Mouse (Mus musculus): ENCODE data around the gene Gm20479. TPM values are rescaled to one million over a fixed set of nuclear protein-coding genes. Genes with fewer than 3 reads are reported as not detected.

Gene Gm20479
- polyA plus RNA-seq, 1 experiment from 2014 or later, result not detected

DNA sequence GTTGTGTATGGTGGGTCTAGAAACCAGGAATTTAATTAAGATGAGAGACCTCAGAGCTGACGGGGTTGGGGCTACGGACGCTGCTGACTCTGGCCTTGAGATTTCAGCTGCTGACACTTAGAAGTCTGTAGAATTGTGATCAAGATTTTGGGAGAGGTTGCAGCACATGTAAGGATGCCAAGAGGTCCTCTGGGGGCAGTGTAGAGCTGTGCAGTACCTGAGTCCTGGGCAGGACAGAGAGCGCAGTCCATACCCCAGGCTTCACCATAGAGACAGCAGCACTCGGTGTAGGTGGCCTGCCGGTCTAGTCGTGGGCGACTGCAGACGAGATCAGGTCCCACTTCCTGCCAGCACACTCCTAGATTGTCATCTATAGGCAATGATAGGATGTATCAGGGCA, 49.7 kb downstream of the Gm20479 start:
- Histone ChIP-seq H3K27me3 (ENCODE audit: control insufficient read depth, insufficient read depth, low read length) (peaks cover 9% of the 10 kb centered on the region; the same call in 1 of the 2 replicates), H3K27ac (ENCODE audit: low read depth, low read length) (no peak overlapping the region), H3K4me2 (ENCODE audit: low read depth, low read length, severe bottlenecking) (no peak overlapping the region), H3K9me3 (ENCODE audit: control insufficient read depth, low read length) (no peaks in the 10 kb centered on the region), H3K36me3 (ENCODE audit: control insufficient read depth, insufficient read depth, low read length) (no peaks in the 10 kb centered on the region), H3K4me1 (replicated peaks; ENCODE audit: control insufficient read depth, insufficient read depth, low read length) (0 out of 2 replicates have a peak, but pooled peaks cover 1% of the 10 kb centered on the region), H3K9ac (ENCODE audit: low read length) (no peak overlapping the region), H3K4me3 (ENCODE audit: low read depth, low read length) (no peak overlapping the region)
- ATAC-seq (replicated peaks; ENCODE audit: low FRiP score) (no peak), DNase-seq (ENCODE audit: low spot score) (no peak)
- 68% methylated on average over 9 of the region's 9 CpGs for WGBS

DNA sequence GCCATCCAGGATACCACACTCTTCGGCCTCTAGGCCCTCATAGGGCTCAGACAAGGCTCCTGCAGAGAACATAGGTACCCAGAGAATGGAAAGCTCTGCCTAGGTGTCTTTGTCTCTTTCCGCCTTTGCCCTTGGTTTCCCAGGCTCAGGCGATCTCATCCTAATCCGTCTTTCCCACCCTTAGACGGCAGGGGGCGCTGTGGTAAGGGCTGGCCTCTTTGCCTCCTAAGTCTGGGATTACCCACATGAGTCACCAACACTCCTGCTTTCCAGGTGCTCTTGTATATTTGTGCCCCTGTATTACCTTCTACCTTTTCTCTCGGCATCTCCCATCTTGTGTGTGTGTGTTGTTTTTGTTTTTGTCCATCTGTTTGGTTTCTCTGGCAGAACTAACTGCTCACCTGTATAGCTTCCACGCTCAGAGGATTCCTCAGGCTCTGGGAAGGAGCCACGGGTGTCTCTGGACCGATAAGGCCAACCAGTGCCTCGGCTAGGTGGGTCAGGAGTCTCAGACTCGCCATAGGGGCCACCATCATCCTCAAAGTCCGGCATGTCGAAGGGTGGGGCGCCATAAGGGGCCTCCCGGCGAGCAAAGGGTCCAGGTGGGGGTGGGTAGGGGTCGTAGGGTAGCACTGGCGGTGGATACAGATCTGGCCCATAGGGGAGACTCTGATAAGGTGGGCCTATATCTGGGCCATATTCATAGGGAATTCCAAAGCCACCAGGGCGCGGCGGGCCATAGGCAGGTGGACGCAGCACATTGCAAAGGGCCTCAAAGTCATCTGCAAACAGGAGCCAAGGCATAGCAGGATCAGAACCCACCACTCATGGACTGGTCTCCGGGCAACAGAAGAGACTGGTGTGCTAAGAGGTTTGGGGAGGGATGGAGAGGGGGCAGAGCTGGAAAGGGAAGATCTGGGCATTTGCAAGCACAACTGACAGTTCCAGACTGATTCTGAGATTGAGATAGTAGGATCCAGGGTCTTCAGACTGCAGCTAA, 50.8 kb downstream of the Gm20479 start:
- no peak for DNase-seq (ENCODE audit: low spot score)
- 0 out of 2 replicates have a peak, but pooled peaks cover 1% of the 10 kb centered on the region for H3K4me1 ChIP-seq (replicated peaks; ENCODE audit: control insufficient read depth, insufficient read depth, low read length)
- H3K27me3 ChIP-seq (ENCODE audit: control insufficient read depth, insufficient read depth, low read length), result peaks cover 9% of the 10 kb centered on the region; the same call in 1 of the 2 replicates
- H3K9ac ChIP-seq (ENCODE audit: low read length), result no peak overlapping the region
- H3K4me3 ChIP-seq (ENCODE audit: low read depth, low read length), result no peak overlapping the region
- no peaks in the 10 kb centered on the region for H3K9me3 ChIP-seq (ENCODE audit: control insufficient read depth, low read length)
- WGBS, result 78% methylated on average over 24 of the region's 24 CpGs
- no peak overlapping the region for H3K4me2 ChIP-seq (ENCODE audit: low read depth, low read length, severe bottlenecking)
- H3K27ac ChIP-seq (ENCODE audit: low read depth, low read length), result no peak overlapping the region
- no peaks in the 10 kb centered on the region for H3K36me3 ChIP-seq (ENCODE audit: control insufficient read depth, insufficient read depth, low read length)
- no peak for ATAC-seq (replicated peaks; ENCODE audit: low FRiP score)

DNA sequence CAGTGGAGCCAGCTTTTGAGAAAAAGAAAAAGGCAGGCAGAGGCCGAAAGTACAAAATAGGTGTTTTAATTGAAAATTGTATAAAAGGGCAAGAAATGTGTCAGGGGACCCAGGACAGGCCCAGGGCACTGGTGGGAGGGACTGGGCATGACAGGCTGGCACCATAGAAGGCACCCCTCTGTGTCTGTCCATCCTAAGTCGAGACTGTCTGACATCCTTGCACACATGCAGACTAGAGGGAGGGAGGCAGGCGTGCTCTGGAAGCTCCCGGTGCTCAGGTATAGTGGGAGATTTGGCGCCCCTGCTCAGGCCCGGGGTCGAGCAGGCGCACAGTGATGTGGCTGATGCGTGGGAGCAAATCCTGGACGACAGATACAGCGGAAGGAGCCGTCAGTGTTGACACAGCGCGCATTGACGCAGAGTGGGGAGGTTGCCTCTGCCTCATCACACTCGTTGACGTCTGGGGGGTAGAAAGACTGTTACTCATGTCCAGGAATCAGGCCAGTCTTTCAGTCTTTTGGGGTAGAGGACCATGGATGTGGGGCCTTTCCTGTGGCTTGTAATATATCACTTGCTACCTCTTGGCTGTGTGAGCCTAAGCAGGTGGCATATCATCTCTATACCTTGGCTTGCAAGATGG, 52.0 kb downstream of the Gm20479 start:
- whole genome bisulfite sequencing, result 90% methylated on average over 17 of the region's 17 CpGs
- H3K4me3 ChIP-seq (ENCODE audit: low read depth, low read length), result no peak overlapping the region
- ATAC-seq (replicated peaks; ENCODE audit: low FRiP score), result no peak

More for the DNA sequence above, 52.0 kb downstream of the Gm20479 start:
- Histone ChIP-seq H3K9me3 (ENCODE audit: control insufficient read depth, low read length) (no peaks in the 10 kb centered on the region), H3K27me3 (ENCODE audit: control insufficient read depth, insufficient read depth, low read length) (0 out of 2 replicates have a peak, but pooled peaks cover 3% of the 10 kb centered on the region), H3K36me3 (ENCODE audit: control insufficient read depth, insufficient read depth, low read length) (no peaks in the 10 kb centered on the region), H3K9ac (ENCODE audit: low read length) (no peak overlapping the region), H3K27ac (ENCODE audit: low read depth, low read length) (no peak overlapping the region), H3K4me2 (ENCODE audit: low read depth, low read length, severe bottlenecking) (no peak overlapping the region), H3K4me1 (replicated peaks; ENCODE audit: control insufficient read depth, insufficient read depth, low read length) (0 out of 2 replicates have a peak, but pooled peaks cover 1% of the 10 kb centered on the region)
- DNase-seq (ENCODE audit: low spot score), result no peak

Other genes starting within 250 kb of the Gm20479 start
- not detected in 2 replicates for gene Cyp2f2, start 237.5 kb downstream of the Gm20479 start, polyA plus RNA-seq (2014; fragmentation: Nextera tagmentation; extraction: Ambion mirVana)
- gene Cyp2t4, start 203.7 kb downstream of the Gm20479 start, polyA plus RNA-seq (2014; fragmentation: Nextera tagmentation; extraction: Ambion mirVana), result 0.27 TPM in 1 of 2 replicates, not detected in the other
- 60.7 and 70.2 TPM in 2 replicates for gene Egln2, start 190.6 kb downstream of the Gm20479 start, polyA plus RNA-seq (2014; fragmentation: Nextera tagmentation; extraction: Ambion mirVana)
- 52.3 and 52.5 TPM in 2 replicates for gene Rab4b, start 178.5 kb downstream of the Gm20479 start, polyA plus RNA-seq (2014; fragmentation: Nextera tagmentation; extraction: Ambion mirVana)
- 0.98 TPM in 1 of 2 replicates, not detected in the other for gene Gm21983, start 176.3 kb downstream of the Gm20479 start, polyA plus RNA-seq (2014; fragmentation: Nextera tagmentation; extraction: Ambion mirVana)
- gene Mia, start 176.3 kb downstream of the Gm20479 start, polyA plus RNA-seq (2014; fragmentation: Nextera tagmentation; extraction: Ambion mirVana), result 1.6 and 2.4 TPM in 2 replicates
- 4.5 and 5.3 TPM in 2 replicates for gene BC024978, start 161.6 kb downstream of the Gm20479 start, polyA plus RNA-seq (2014; fragmentation: Nextera tagmentation; extraction: Ambion mirVana)
- 369 and 390 TPM in 2 replicates for gene Snrpa, start 161.1 kb downstream of the Gm20479 start, polyA plus RNA-seq (2014; fragmentation: Nextera tagmentation; extraction: Ambion mirVana)
- gene Itpkc, start 128.8 kb downstream of the Gm20479 start, polyA plus RNA-seq (2014; fragmentation: Nextera tagmentation; extraction: Ambion mirVana), result 6.6 and 8.1 TPM in 2 replicates
- gene Coq8b, start 124.4 kb downstream of the Gm20479 start, polyA plus RNA-seq (2014; fragmentation: Nextera tagmentation; extraction: Ambion mirVana), result 15.1 and 18.1 TPM in 2 replicates
- 19.1 and 20.1 TPM in 2 replicates for gene Numbl, start 99.0 kb downstream of the Gm20479 start, polyA plus RNA-seq (2014; fragmentation: Nextera tagmentation; extraction: Ambion mirVana)
- gene Ltbp4, start 19.7 kb downstream of the Gm20479 start, polyA plus RNA-seq (2014; fragmentation: Nextera tagmentation; extraction: Ambion mirVana), result 11.9 and 13.0 TPM in 2 replicates
- gene Shkbp1, start 1.4 kb downstream of the Gm20479 start, polyA plus RNA-seq (2014; fragmentation: Nextera tagmentation; extraction: Ambion mirVana), result 64.3 and 67.6 TPM in 2 replicates
- 0.19 and 0.28 TPM in 2 replicates for gene Sptbn4, start 90.3 kb upstream of the Gm20479 start, polyA plus RNA-seq (2014; fragmentation: Nextera tagmentation; extraction: Ambion mirVana)
- 34.4 and 38.0 TPM in 2 replicates for gene Blvrb, start 90.6 kb upstream of the Gm20479 start, polyA plus RNA-seq (2014; fragmentation: Nextera tagmentation; extraction: Ambion mirVana)
- 23.0 and 23.4 TPM in 2 replicates for gene Sertad3, start 116.3 kb upstream of the Gm20479 start, polyA plus RNA-seq (2014; fragmentation: Nextera tagmentation; extraction: Ambion mirVana)
- gene Sertad1, start 129.5 kb upstream of the Gm20479 start, polyA plus RNA-seq (2014; fragmentation: Nextera tagmentation; extraction: Ambion mirVana), result 16.3 and 18.2 TPM in 2 replicates
- 1.2 and 1.3 TPM in 2 replicates for gene Prx, start 141.9 kb upstream of the Gm20479 start, polyA plus RNA-seq (2014; fragmentation: Nextera tagmentation; extraction: Ambion mirVana)
- 0.52 and 0.93 TPM in 2 replicates for gene Hipk4, start 165.8 kb upstream of the Gm20479 start, polyA plus RNA-seq (2014; fragmentation: Nextera tagmentation; extraction: Ambion mirVana)
- 52.1 and 56.4 TPM in 2 replicates for gene Pld3, start 195.8 kb upstream of the Gm20479 start, polyA plus RNA-seq (2014; fragmentation: Nextera tagmentation; extraction: Ambion mirVana)
- gene 2310022A10Rik, start 195.8 kb upstream of the Gm20479 start, polyA plus RNA-seq (2014; fragmentation: Nextera tagmentation; extraction: Ambion mirVana), result 34.0 and 34.1 TPM in 2 replicates
- gene Akt2, start 234.1 kb upstream of the Gm20479 start, polyA plus RNA-seq (2014; fragmentation: Nextera tagmentation; extraction: Ambion mirVana), result 72.3 and 75.2 TPM in 2 replicates